Mouse (Mus musculus) liver, postnatal 0 days (tissue): ENCODE data around the gene Zfp865. TPM values are rescaled to one million over a fixed set of nuclear protein-coding genes. Genes with fewer than 3 reads are reported as not detected.

ENCODE experiments used
- ATAC-seq: fragments of 200-750 bp; cut with Nextera tagmentation; 2 replicates; pipeline ENCODE4 v1.8.0; 2017; ENCODE audit warnings: mild to moderate bottlenecking, moderate library complexity
- DNase-seq: peaks from one replicate; pipeline ENCODE4 v3.0.0-alpha.2; 2016
- H3K27ac ChIP-seq: fragments of 300-500 bp; sonication (generic); 2 replicates; pipeline ENCODE4 v1.5.1; 2014; ENCODE audit warnings: antibody characterized with exemption, moderate library complexity, mild to moderate bottlenecking, low read depth
- H3K27me3 ChIP-seq: fragments of 300-500 bp; sonication (generic); 2 replicates; pipeline ENCODE4 v1.6.1; 2014; ENCODE audit warnings: low read length, control low read depth, mixed read lengths; ENCODE audit not compliant: insufficient read depth
- H3K36me3 ChIP-seq: fragments of 300-500 bp; sonication (generic); replicated peaks from 2 replicates; pipeline ENCODE4 v1.6.1; 2014; ENCODE audit warnings: mild to moderate bottlenecking, control low read depth, low read length, moderate library complexity, mixed read lengths; ENCODE audit not compliant: insufficient read depth
- H3K4me1 ChIP-seq: fragments of 300-500 bp; sonication (generic); 2 replicates; pipeline ENCODE4 v1.6.1; 2014; ENCODE audit warnings: antibody characterized with exemption, mild to moderate bottlenecking, control low read depth; ENCODE audit not compliant: insufficient read depth
- H3K4me2 ChIP-seq: fragments of 300-500 bp; sonication (generic); 2 replicates; pipeline ENCODE4 v1.6.1; 2014; ENCODE audit warnings: low read depth, mild to moderate bottlenecking, low read length, moderate library complexity, mixed read lengths
- H3K4me3 ChIP-seq: fragments of 300-500 bp; sonication (generic); 2 replicates; pipeline ENCODE4 v1.5.1; 2014; ENCODE audit warnings: low read depth, low read length
- H3K9ac ChIP-seq: fragments of 300-500 bp; sonication (generic); replicated peaks from 2 replicates; pipeline ENCODE4 v1.6.1; 2014; ENCODE audit warnings: mild to moderate bottlenecking, moderate library complexity
- H3K9me3 ChIP-seq: fragments of 300-500 bp; sonication (generic); 2 replicates; pipeline ENCODE4 v1.6.1; 2016; ENCODE audit warnings: mild to moderate bottlenecking, control low read depth, low read length, mixed read lengths
- CTCF ChIP-seq: sonication (generic); IDR thresholded peaks from 2 replicates; pipeline ENCODE4 v1.5.1; 2016; ENCODE audit warnings: antibody characterized with exemption, low read depth
- EP300 ChIP-seq: IDR thresholded peaks from 2 replicates; pipeline ENCODE4 v1.6.1; 2016; ENCODE audit warnings: antibody characterized with exemption, low read depth, mild to moderate bottlenecking
- WGBS: fragments of 180-500 bp; shearing (Covaris S2); extraction: QIAGEN DNeasy Blood & Tissue Kit; methylation state at CpG from one replicate; pipeline ENCODE4 v1.1.7; 2014; ENCODE audit not compliant: insufficient replicate concordance; 5-methylcytosine and 5-hydroxymethylcytosine counted together
- polyA plus RNA-seq: library from polyadenylated mRNA; unstranded; fragments of >200 nt; fragmentation: Nextera tagmentation; extraction: Ambion mirVana; gene quantifications from 2 replicates; pipeline ENCODE4 v1.2.1, GENCODE M21; 2015

Gene Zfp865
- polyA plus RNA-seq, 1 experiment from 2014 or later: 1.3 TPM

GRCm38 (mm10) chr7:5080815-5081214, 60.6 kb downstream of the Zfp865 start:
- Histone ChIP-seq H3K9ac (peak overlapping the region; percentile 96), H3K27me3 (no peaks in the 10 kb centered on the region), H3K4me3 (peak overlapping the region; percentile 90), H3K9me3 (no peaks in the 10 kb centered on the region), H3K4me2 (peak overlapping the region; percentile 84), H3K36me3 (peaks cover 55% of the 10 kb centered on the region), H3K27ac (peak overlapping the region; percentile 98), H3K4me1 (peaks cover 39% of the 10 kb centered on the region)
- TF ChIP-seq CTCF: no peak
- no peak for TF ChIP-seq EP300
- DNase-seq: no peak
- WGBS: 10% methylated on average over 6 of the region's 6 CpGs
- no peak for ATAC-seq

GRCm38 (mm10) chr7:5081241-5081640, 61.1 kb downstream of the Zfp865 start:
- no peak for DNase-seq

GRCm38 (mm10) chr7:5081939-5082338, 61.8 kb downstream of the Zfp865 start:
- Histone ChIP-seq H3K9me3 (no peaks in the 10 kb centered on the region), H3K36me3 (peaks cover 55% of the 10 kb centered on the region), H3K4me2 (peak overlapping the region; percentile 84), H3K9ac (peak overlapping the region; percentile 96), H3K27ac (peak overlapping the region; percentile 98), H3K4me1 (peaks cover 36% of the 10 kb centered on the region), H3K27me3 (no peaks in the 10 kb centered on the region), H3K4me3 (peak overlapping the region; percentile 90)
- DNase-seq (no peak), ATAC-seq (no peak)
- TF ChIP-seq CTCF (no peak), EP300 (no peak)
- 81% methylated on average over 2 of the region's 2 CpGs for WGBS

More at GRCm38 (mm10) chr7:5081241-5081640, 61.1 kb downstream of the Zfp865 start:
- peak overlapping the region; percentile 98 for H3K27ac ChIP-seq
- peak overlapping the region; percentile 96 for H3K9ac ChIP-seq
- peaks cover 56% of the 10 kb centered on the region for H3K36me3 ChIP-seq
- H3K9me3 ChIP-seq: no peaks in the 10 kb centered on the region
- H3K27me3 ChIP-seq: no peaks in the 10 kb centered on the region
- peak overlapping the region; percentile 90 for H3K4me3 ChIP-seq
- TF ChIP-seq CTCF (peak; percentile 42), EP300 (peak; percentile 82)
- ATAC-seq: peak; percentile 11
- H3K4me1 ChIP-seq: peaks cover 38% of the 10 kb centered on the region
- peak overlapping the region; percentile 84 for H3K4me2 ChIP-seq
- WGBS: 21% methylated on average over 6 of the region's 6 CpGs

GRCm38 (mm10) chr7:5083325-5084105, 63.3 kb downstream of the Zfp865 start:
- Histone ChIP-seq H3K36me3 (peaks cover 48% of the 10 kb centered on the region), H3K27ac (peak overlapping the region; percentile 56), H3K9ac (0 out of 2 replicates have a peak overlapping the region, but pooled peaks have one; percentile 33), H3K9me3 (no peaks in the 10 kb centered on the region), H3K4me2 (peak overlapping the region; percentile 8), H3K4me3 (no peak overlapping the region), H3K4me1 (peaks cover 36% of the 10 kb centered on the region), H3K27me3 (no peaks in the 10 kb centered on the region)
- no peak for TF ChIP-seq EP300
- no peak for TF ChIP-seq CTCF
- DNase-seq (no peak), ATAC-seq (no peak)
- WGBS: 73% methylated on average over 18 of the region's 18 CpGs

- no peaks in the 10 kb centered on the region for H3K9me3 ChIP-seq
- no peak overlapping the region for H3K9ac ChIP-seq
- no peaks in the 10 kb centered on the region for H3K27me3 ChIP-seq
- TF ChIP-seq CTCF (no peak), EP300 (no peak)
- H3K36me3 ChIP-seq: peaks cover 55% of the 10 kb centered on the region
- H3K27ac ChIP-seq: no peak overlapping the region
- no peak overlapping the region for H3K4me3 ChIP-seq
- no peak for ATAC-seq
- DNase-seq: no peak
- peaks cover 34% of the 10 kb centered on the region for H3K4me1 ChIP-seq
- no peak overlapping the region for H3K4me2 ChIP-seq
- WGBS: 53% methylated on average over 1 of the region's 1 CpGs
Observed at GRCm38 (mm10) chr7:5085512-5085911, 65.3 kb downstream of the Zfp865 start.

Other genes with a start within 250 kb of the Zfp865 start
- gene Fam71e2, start 249.1 kb upstream of the Zfp865 start, polyA plus RNA-seq: not detected in 2 replicates
- 0.07 TPM in 1 of 2 replicates, not detected in the other for gene Il11, start 237.5 kb upstream of the Zfp865 start, polyA plus RNA-seq
- gene Tmem190, start 237.4 kb upstream of the Zfp865 start, polyA plus RNA-seq: 0.34 TPM in 1 of 2 replicates, not detected in the other
- 23.6 and 24.2 TPM in 2 replicates for gene Tmem238, start 230.7 kb upstream of the Zfp865 start, polyA plus RNA-seq
- gene Rpl28, start 227.5 kb upstream of the Zfp865 start, polyA plus RNA-seq: 280 and 288 TPM in 2 replicates
- gene Ube2s, start 207.8 kb upstream of the Zfp865 start, polyA plus RNA-seq: 135 and 139 TPM in 2 replicates
- not detected in 2 replicates for gene Shisa7, start 175.7 kb upstream of the Zfp865 start, polyA plus RNA-seq
- 8.0 and 8.3 TPM in 2 replicates for gene Isoc2b, start 150.1 kb upstream of the Zfp865 start, polyA plus RNA-seq
- gene Isoc2a, start 143.2 kb upstream of the Zfp865 start, polyA plus RNA-seq: 2.3 and 2.4 TPM in 2 replicates
- not detected in 2 replicates for gene Gm36210, start 113.9 kb upstream of the Zfp865 start, polyA plus RNA-seq
- gene Zfp628, start 105.2 kb upstream of the Zfp865 start, polyA plus RNA-seq: 0.90 and 1.0 TPM in 2 replicates
- 0.09 and 0.20 TPM in 2 replicates for gene Nat14, start 98.3 kb upstream of the Zfp865 start, polyA plus RNA-seq
- 0.06 TPM in 2 replicates for gene Ssc5d, start 94.6 kb upstream of the Zfp865 start, polyA plus RNA-seq
- 0.09 TPM in 1 of 2 replicates, not detected in the other for gene Sbk2, start 56.0 kb upstream of the Zfp865 start, polyA plus RNA-seq
- not detected in 2 replicates for gene Sbk3, start 49.2 kb upstream of the Zfp865 start, polyA plus RNA-seq
- gene Zfp579, start 24.2 kb upstream of the Zfp865 start, polyA plus RNA-seq: 3.2 and 4.0 TPM in 2 replicates
- gene Zfp524, start 6.0 kb upstream of the Zfp865 start, polyA plus RNA-seq: 9.1 and 10.4 TPM in 2 replicates
- 9.6 and 10.1 TPM in 2 replicates for gene Fiz1, start 5.7 kb upstream of the Zfp865 start, polyA plus RNA-seq
- 1.8 and 2.1 TPM in 2 replicates for gene Gm44973, start 4.9 kb upstream of the Zfp865 start, polyA plus RNA-seq
- gene Ccdc106, start 177 bp downstream of the Zfp865 start, polyA plus RNA-seq: 0.12 TPM in 1 of 2 replicates, not detected in the other
- gene 4632433K11Rik, start 13.7 kb downstream of the Zfp865 start, polyA plus RNA-seq: not detected in 2 replicates
- gene Zfp784, start 18.1 kb downstream of the Zfp865 start, polyA plus RNA-seq: 1.9 and 2.4 TPM in 2 replicates
- 3.2 and 4.4 TPM in 2 replicates for gene Zfp580, start 31.2 kb downstream of the Zfp865 start, polyA plus RNA-seq
- 34.7 and 36.8 TPM in 2 replicates for gene U2af2, start 41.8 kb downstream of the Zfp865 start, polyA plus RNA-seq
- 34.7 and 38.0 TPM in 2 replicates for gene Epn1, start 59.9 kb downstream of the Zfp865 start, polyA plus RNA-seq
- gene Rfpl4, start 96.6 kb downstream of the Zfp865 start, polyA plus RNA-seq: not detected in 2 replicates
- 0.42 and 0.78 TPM in 2 replicates for gene Rasl2-9, start 105.6 kb downstream of the Zfp865 start, polyA plus RNA-seq
- gene Vmn1r55, start 129.3 kb downstream of the Zfp865 start, polyA plus RNA-seq: not detected in 2 replicates
- not detected in 2 replicates for gene Vmn1r56, start 176.4 kb downstream of the Zfp865 start, polyA plus RNA-seq
- gene Vmn1r57, start 198.1 kb downstream of the Zfp865 start, polyA plus RNA-seq: not detected in 2 replicates